Comparison of ENCODE assay signal across 23 mouse cellular contexts in the genomic region with DNA sequence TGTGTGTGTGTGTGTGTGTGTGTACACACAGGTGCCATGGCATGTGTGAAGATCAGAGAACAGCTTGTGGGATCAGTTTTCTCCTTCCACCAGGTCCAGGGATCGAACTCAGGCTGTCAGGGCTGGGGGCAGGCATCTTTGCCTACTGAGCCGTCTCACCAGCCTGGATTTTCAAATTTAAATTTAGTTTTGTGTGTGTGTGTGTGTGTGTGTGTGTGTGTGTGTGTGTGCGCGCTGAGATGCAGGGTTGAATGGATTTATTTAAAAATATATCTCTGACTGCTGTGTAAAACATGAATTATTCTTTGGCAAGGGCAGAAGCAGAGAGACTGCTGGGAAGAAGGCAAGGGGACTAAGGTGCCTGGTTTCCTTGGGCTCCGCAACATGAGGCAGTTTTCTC. TPM values are rescaled to one million over a fixed set of nuclear protein-coding genes. Genes with fewer than 3 reads are reported as not detected.
DNase-seq lines count a peak whose midpoint lies in the region; ATAC-seq and TF ChIP-seq lines count a peak whose summit lies in the region.
"Had no signal": no experiment of that assay in that cellular context is flagged by ENCODE, and none has a peak within 500 bp of the region (broad histone marks: within the 10 kb centered on the region; RNA-seq: fewer than 3 reads in every experiment).

No protein-coding gene starts in this region.

- H3K9ac ChIP-seq in forebrain, embryonic 15.5 days (replicated peaks) = no peak overlapping the region
- no peak overlapping the region for H3K9ac ChIP-seq in forebrain, embryonic 12.5 days
- no peak overlapping the region for H3K9ac ChIP-seq in midbrain, embryonic 15.5 days
- no peak overlapping the region for H3K9ac ChIP-seq in midbrain, postnatal 0 days (replicated peaks; ENCODE audit: low read length, poor library complexity, severe bottlenecking)
- H3K9ac ChIP-seq in hindbrain, postnatal 0 days (replicated peaks; ENCODE audit: low read length) = no peak overlapping the region
- H3K9ac ChIP-seq: forebrain, embryonic 13.5 days; limb, embryonic 15.5 days; liver, embryonic 15.5 days had no signal

- H3K9me3 ChIP-seq in forebrain, embryonic 15.5 days = no peaks in the 10 kb centered on the region
- H3K9me3 ChIP-seq in forebrain, embryonic 12.5 days = no peaks in the 10 kb centered on the region
- no peaks in the 10 kb centered on the region for H3K9me3 ChIP-seq in midbrain, embryonic 15.5 days
- H3K9me3 ChIP-seq in midbrain, postnatal 0 days (ENCODE audit: low read length) = no peaks in the 10 kb centered on the region
- H3K9me3 ChIP-seq in hindbrain, postnatal 0 days (ENCODE audit: low read length) = no peaks in the 10 kb centered on the region
- H3K9me3 ChIP-seq: embryonic facial prominence, embryonic 10.5 days; forebrain, embryonic 13.5 days; limb, embryonic 15.5 days; liver, embryonic 15.5 days had no signal

- H3K4me3 ChIP-seq in forebrain, embryonic 15.5 days = no peak overlapping the region
- H3K4me3 ChIP-seq in forebrain, embryonic 12.5 days (replicated peaks) = no peak overlapping the region
- no peak overlapping the region for H3K4me3 ChIP-seq in midbrain, embryonic 15.5 days
- H3K4me3 ChIP-seq in midbrain, postnatal 0 days (ENCODE audit: low read depth, low read length) = no peak overlapping the region
- H3K4me3 ChIP-seq in hindbrain, postnatal 0 days (ENCODE audit: low read length) = no peak overlapping the region
- no peak overlapping the region for H3K4me3 ChIP-seq in kidney, adult 2 months (ENCODE audit: insufficient read depth, low read depth, low read length)
- H3K4me3 ChIP-seq: embryonic facial prominence, embryonic 10.5 days; forebrain, embryonic 13.5 days; limb, embryonic 15.5 days; liver, embryonic 15.5 days had no signal

- peaks cover 55% of the 10 kb centered on the region for H3K36me3 ChIP-seq in forebrain, embryonic 15.5 days
- H3K36me3 ChIP-seq in forebrain, embryonic 12.5 days (replicated peaks) = peaks cover 62% of the 10 kb centered on the region
- H3K36me3 ChIP-seq in midbrain, embryonic 15.5 days (replicated peaks) = peaks cover 18% of the 10 kb centered on the region
- peaks cover 45% of the 10 kb centered on the region for H3K36me3 ChIP-seq in midbrain, postnatal 0 days (ENCODE audit: insufficient read depth, low read length)
- H3K36me3 ChIP-seq in hindbrain, postnatal 0 days (ENCODE audit: insufficient read depth, low read length) = peaks cover 23% of the 10 kb centered on the region
- no peaks in the 10 kb centered on the region for H3K36me3 ChIP-seq in kidney, adult 2 months (ENCODE audit: control insufficient read depth, insufficient read depth, low read length)
- H3K36me3 ChIP-seq: limb, embryonic 15.5 days; liver, embryonic 15.5 days had no signal

- H3K4me1 ChIP-seq in forebrain, embryonic 15.5 days = peaks cover 18% of the 10 kb centered on the region
- peaks cover 18% of the 10 kb centered on the region for H3K4me1 ChIP-seq in forebrain, embryonic 12.5 days
- H3K4me1 ChIP-seq in midbrain, embryonic 15.5 days = peaks cover 24% of the 10 kb centered on the region
- no peaks in the 10 kb centered on the region for H3K4me1 ChIP-seq in midbrain, postnatal 0 days (ENCODE audit: insufficient read depth, low read length)
- H3K4me1 ChIP-seq in hindbrain, postnatal 0 days (ENCODE audit: insufficient read depth, low read length) = peaks cover 5% of the 10 kb centered on the region; the same call in 1 of the 2 replicates
- H3K4me1 ChIP-seq in kidney, adult 2 months (ENCODE audit: control insufficient read depth, insufficient read depth, low read length) = no peaks in the 10 kb centered on the region
- H3K4me1 ChIP-seq: liver, embryonic 15.5 days had no signal

- 0 out of 2 replicates have a peak overlapping the region, but pooled peaks have one; percentile 27 for H3K27ac ChIP-seq in forebrain, embryonic 15.5 days (replicated peaks)
- H3K27ac ChIP-seq in forebrain, embryonic 12.5 days = no peak overlapping the region; the same call in 1 of the 2 replicates
- H3K27ac ChIP-seq in midbrain, embryonic 15.5 days = peak overlapping the region; percentile 54; the same call in 1 of the 2 replicates
- H3K27ac ChIP-seq in midbrain, postnatal 0 days (ENCODE audit: low read depth, low read length) = no peak overlapping the region; the same call in 1 of the 2 replicates
- 0 out of 2 replicates have a peak overlapping the region, but pooled peaks have one; percentile 61 for H3K27ac ChIP-seq in hindbrain, postnatal 0 days
- no peak overlapping the region for H3K27ac ChIP-seq in kidney, adult 2 months (ENCODE audit: insufficient read depth, low read depth, low read length)
- H3K27ac ChIP-seq: embryonic facial prominence, embryonic 10.5 days; limb, embryonic 15.5 days; liver, embryonic 15.5 days had no signal

- ATAC-seq in forebrain, embryonic 15.5 days (replicated peaks) = no peak
- no peak for ATAC-seq in forebrain, embryonic 12.5 days (ENCODE audit: low FRiP score)
- ATAC-seq in midbrain, embryonic 15.5 days (replicated peaks) = no peak
- no peak for ATAC-seq in midbrain, postnatal 0 days (ENCODE audit: low FRiP score)
- no peak for ATAC-seq in hindbrain, postnatal 0 days
- ATAC-seq: forebrain, embryonic 13.5 days; inflammation-experienced regulatory T-cells, adult 6 months had no signal

- no peak for TF ChIP-seq CTCF in midbrain, postnatal 0 days (IDR thresholded peaks at IDR 0.05)
- no peak for TF ChIP-seq CTCF in hindbrain, postnatal 0 days (IDR thresholded peaks at IDR 0.05; ENCODE audit: low read depth)
- TF ChIP-seq CTCF in kidney, adult 2 months (conservative IDR thresholded peaks at IDR 0.05; ENCODE audit: insufficient read depth, insufficient read length, low read depth, low read length) = no peak

- 86% methylated on average over 5 of the region's 5 CpGs for WGBS in forebrain, embryonic 15.5 days
- 93% methylated on average over 5 of the region's 5 CpGs for WGBS in forebrain, embryonic 12.5 days
- WGBS in midbrain, embryonic 15.5 days = 90% methylated on average over 5 of the region's 5 CpGs
- WGBS in midbrain, postnatal 0 days = 80% methylated on average over 5 of the region's 5 CpGs
- WGBS in hindbrain, postnatal 0 days = 84% methylated on average over 5 of the region's 5 CpGs
- WGBS in kidney, adult 2 months = 79% methylated on average over 5 of the region's 5 CpGs

- no peak for TF ChIP-seq POLR2A in kidney, adult 2 months (IDR thresholded peaks at IDR 0.05; ENCODE audit: low read depth, low read length)

- H3K27me3 ChIP-seq in forebrain, embryonic 15.5 days = no peaks in the 10 kb centered on the region
- no peaks in the 10 kb centered on the region for H3K27me3 ChIP-seq in forebrain, embryonic 12.5 days
- no peaks in the 10 kb centered on the region for H3K27me3 ChIP-seq in midbrain, embryonic 15.5 days (replicated peaks)
- H3K27me3 ChIP-seq in midbrain, postnatal 0 days (ENCODE audit: insufficient read depth, low read length) = no peaks in the 10 kb centered on the region
- no peaks in the 10 kb centered on the region for H3K27me3 ChIP-seq in hindbrain, postnatal 0 days (ENCODE audit: insufficient read depth, low read length)
- H3K27me3 ChIP-seq in kidney, adult 2 months (replicated peaks; ENCODE audit: control insufficient read depth, insufficient read depth, low read length) = no peaks in the 10 kb centered on the region
- H3K27me3 ChIP-seq: forebrain, embryonic 13.5 days; limb, embryonic 15.5 days had no signal

- DNase-seq in midbrain, postnatal 0 days (ENCODE audit: low spot score) = no peak
- no peak for DNase-seq in hindbrain, postnatal 0 days (ENCODE audit: low spot score)
- DNase-seq in heart, adult 11 months = no peak
- no peak for DNase-seq in thymus, postnatal 14 days
- DNase-seq in kidney, adult 2 months = no peak
- DNase-seq: adrenal gland, adult 2 months; cerebellum, adult 8-10 months; gastrocnemius, postnatal 36 days; heart, postnatal 10 days; kidney, adult 9 months; kidney, postnatal 36 days; right cerebral cortex, postnatal 4 days; thymus, adult 2 months had no signal

- H3K4me2 ChIP-seq in forebrain, embryonic 15.5 days (replicated peaks) = no peak overlapping the region
- no peak overlapping the region for H3K4me2 ChIP-seq in forebrain, embryonic 12.5 days
- H3K4me2 ChIP-seq in midbrain, embryonic 15.5 days = no peak overlapping the region
- H3K4me2 ChIP-seq in midbrain, postnatal 0 days (ENCODE audit: low read depth, low read length, poor library complexity, severe bottlenecking) = no peak overlapping the region
- no peak overlapping the region for H3K4me2 ChIP-seq in hindbrain, postnatal 0 days (ENCODE audit: low read depth, low read length)
- H3K4me2 ChIP-seq: forebrain, embryonic 13.5 days; heart, embryonic 11.5 days; limb, embryonic 15.5 days; liver, embryonic 15.5 days had no signal

RNA-seq across cellular contexts. Expression of a gene that starts 16.2 kb away (rescaled TPM):
- 32.0 and 32.8 TPM in 2 replicates for polyA plus RNA-seq in forebrain, embryonic 15.5 days (2015; fragmentation: Nextera tagmentation; extraction: Ambion mirVana)
- polyA plus RNA-seq in forebrain, embryonic 12.5 days (2016; fragmentation: Nextera tagmentation; extraction: Ambion mirVana) = 17.8 and 19.0 TPM in 2 replicates
- polyA plus RNA-seq in midbrain, embryonic 15.5 days (2015; fragmentation: Nextera tagmentation; extraction: Ambion mirVana) = 28.3 and 28.6 TPM in 2 replicates
- 104 and 133 TPM in 2 replicates for total RNA-seq in midbrain, postnatal 0 days (2014; rRNA removed)
- 23.7 and 24.7 TPM in 2 replicates for polyA plus RNA-seq in midbrain, postnatal 0 days (2015; fragmentation: Nextera tagmentation; extraction: Ambion mirVana)
- 125 and 133 TPM in 2 replicates for total RNA-seq in hindbrain, postnatal 0 days (2014; rRNA removed)
- polyA plus RNA-seq in hindbrain, postnatal 0 days (2015; fragmentation: Nextera tagmentation; extraction: Ambion mirVana) = 22.2 and 25.0 TPM in 2 replicates
- polyA plus RNA-seq in kidney, adult 2 months (2012; rRNA removed) = 0.94 and 1.4 TPM in 2 replicates
- total RNA-seq: gastrocnemius, postnatal 36 days; monocyte, adult 5-6 weeks had no signal
- polyA plus RNA-seq: inflammation-experienced regulatory T-cells, adult 6 months; liver, embryonic 15.5 days had no signal

Comparison
In these comparisons a context has a peak if more than half of its experiments do, and no peak if none do; other contexts are left out.
1. H3K27ac ChIP-seq: peak in forebrain, embryonic 15.5 days (single experiment), midbrain, embryonic 15.5 days (single experiment) and hindbrain, postnatal 0 days (single experiment); none in forebrain, embryonic 12.5 days (single experiment), midbrain, postnatal 0 days (single experiment) and kidney, adult 2 months (single experiment).